Mouse (Mus musculus) heart, adult 2 months (tissue): ENCODE results near the gene 4930518I15Rik. TPM values are rescaled to one million over a fixed set of nuclear protein-coding genes. Genes with fewer than 3 reads are reported as not detected.

Experiments used
- DNase-seq, 2 experiments: peaks; one replicate each; pipeline ENCODE4 v3.0.0; 2021
- H3K27ac ChIP-seq: fragments of 200-600 bp; 2 replicates; pipeline ENCODE4 v1.8.1; 2022
- H3K27me3 ChIP-seq: fragments of 200-500 bp; 2 replicates; pipeline ENCODE4 v1.6.1; 2012; ENCODE audit warnings: mild to moderate bottlenecking, low read length, inconsistent platforms, mixed read lengths; ENCODE audit not compliant: control insufficient read depth, insufficient read depth
- H3K36me3 ChIP-seq: fragments of 200-500 bp; 2 replicates; pipeline ENCODE4 v1.6.1; 2012; ENCODE audit warnings: low read length, inconsistent platforms; ENCODE audit not compliant: control insufficient read depth, insufficient read depth
- H3K4me1 ChIP-seq: fragments of 200-500 bp; 2 replicates; pipeline ENCODE4 v1.6.1; 2011; ENCODE audit warnings: low read length; ENCODE audit not compliant: control insufficient read depth, insufficient read depth
- H3K4me3 ChIP-seq: fragments of 200-600 bp; 2 replicates; pipeline ENCODE4 v1.8.1; 2022
- H3K79me2 ChIP-seq: fragments of 200-500 bp; replicated peaks from 2 replicates; pipeline ENCODE4 v1.6.1; 2012; ENCODE audit warnings: mild to moderate bottlenecking, inconsistent platforms, low read length, moderate library complexity, mixed read lengths; ENCODE audit not compliant: control insufficient read depth, insufficient read depth
- H3K9ac ChIP-seq: fragments of 200-500 bp; 2 replicates; pipeline ENCODE4 v1.6.1; 2012; ENCODE audit warnings: low read depth, mild to moderate bottlenecking, control low read depth, inconsistent platforms, low read length, mixed read lengths
- CTCF ChIP-seq: fragments of 200-600 bp; IDR thresholded peaks from 2 replicates; pipeline ENCODE4 v1.8.1; 2022; ENCODE audit warnings: antibody characterized with exemption, mild to moderate bottlenecking, moderate library complexity
- EP300 ChIP-seq: fragments of 200-500 bp; IDR thresholded peaks from 2 replicates; pipeline ENCODE4 v1.6.1; 2011; ENCODE audit warnings: low read depth, low read length, control low read depth; ENCODE audit not compliant: insufficient read depth
- POLR2A ChIP-seq: fragments of 200-500 bp; IDR thresholded peaks from 2 replicates; pipeline ENCODE4 v1.6.1; 2011; ENCODE audit warnings: mild to moderate bottlenecking, low read depth, low read length, control low read depth; ENCODE audit not compliant: insufficient read depth
- WGBS: fragments of 180-500 bp; shearing (Covaris S2); methylation state at CpG from one replicate; pipeline ENCODE4 v1.1.7; 2018; 5-methylcytosine and 5-hydroxymethylcytosine counted together
- intact Hi-C: fragments of 180-260 bp; cut with DNase I; formaldehyde crosslinking; loops from one replicate; pipeline ENCODE4 v1.15.1; 2025
- polyA plus RNA-seq: library from polyadenylated mRNA; depleted of rRNA; stranded (reverse); fragments of >200 nt; gene quantifications from 2 replicates; pipeline ENCODE4 v1.2.3, GENCODE M21; 2012; rRNA removed
- total RNA-seq, 2 experiments: library from RNA; stranded (reverse); gene quantifications; 2 replicates each; pipeline ENCODE4 v1.2.3; 2021

The 4930518I15Rik gene
- total and polyA plus RNA-seq, 3 experiments = 0.55 to 0.84 (median 0.59) TPM

DNA sequence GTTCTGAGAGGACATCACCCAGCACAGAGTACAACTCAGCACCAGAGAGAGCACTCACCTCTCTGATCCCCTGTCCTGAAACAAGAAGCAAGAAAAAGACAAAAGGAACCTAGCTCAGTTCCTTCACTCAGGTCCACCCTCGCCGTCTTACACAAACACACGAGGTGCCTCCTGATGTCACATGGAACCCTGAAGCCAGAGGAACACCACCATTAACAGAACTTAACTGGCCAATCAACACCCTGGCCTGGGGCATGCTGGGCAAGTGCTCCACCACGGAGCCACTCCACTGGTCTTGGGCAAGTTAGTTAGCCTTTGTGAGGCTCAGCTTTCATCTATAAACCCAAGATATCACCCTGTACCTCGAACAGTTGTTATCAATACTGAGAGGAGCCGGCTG is 50.9 kb downstream of the 4930518I15Rik start:
- Histone ChIP-seq H3K27me3 (no peaks in the 10 kb centered on the region), H3K4me3 (no peak overlapping the region), H3K9ac (no peak overlapping the region), H3K4me1 (no peaks in the 10 kb centered on the region), H3K79me2 (no peaks in the 10 kb centered on the region), H3K27ac (no peak overlapping the region), H3K36me3 (no peaks in the 10 kb centered on the region)
- 70% methylated on average over 6 of the region's 6 CpGs for WGBS
- intact Hi-C loops = loop anchor here (5.0 kb wide), 1 partner anchor 225 kb away; no protein-coding TSS in a partner anchor
- no peak for DNase-seq
- TF ChIP-seq CTCF (no peak), EP300 (no peak), POLR2A (no peak)

Other genes starting within 250 kb of the 4930518I15Rik start
- 10 to 100 TPM; 31.3 to 32.5 TPM for gene Dlgap4, start 244.2 kb downstream of the 4930518I15Rik start, total RNA-seq
- gene Dlgap4, start 244.2 kb downstream of the 4930518I15Rik start, polyA plus RNA-seq = 61.0 and 61.5 TPM in 2 replicates
- gene Myl9, start 82.5 kb downstream of the 4930518I15Rik start, total RNA-seq = 100 to 1,000 TPM in 1 of 2 experiments, 10 to 100 TPM in 1; 86.6 to 107 TPM
- 176 and 204 TPM in 2 replicates for gene Myl9, start 82.5 kb downstream of the 4930518I15Rik start, polyA plus RNA-seq
- gene Tgif2, start 17.9 kb downstream of the 4930518I15Rik start, total RNA-seq = under 1 TPM; 0.63 to 0.66 TPM
- gene Tgif2, start 17.9 kb downstream of the 4930518I15Rik start, polyA plus RNA-seq = 0.76 and 1.2 TPM in 2 replicates
- gene Rab5if, start 5.2 kb upstream of the 4930518I15Rik start, total RNA-seq = 100 to 1,000 TPM; 104 to 116 TPM
- gene Rab5if, start 5.2 kb upstream of the 4930518I15Rik start, polyA plus RNA-seq = 64.4 and 119 TPM in 2 replicates
- not detected for gene Sla2, start 29.2 kb upstream of the 4930518I15Rik start, total RNA-seq
- 0.33 TPM in 1 of 2 replicates, not detected in the other for gene Sla2, start 29.2 kb upstream of the 4930518I15Rik start, polyA plus RNA-seq
- 10 to 100 TPM; 19.8 to 23.6 TPM for gene Ndrg3, start 134.1 kb upstream of the 4930518I15Rik start, total RNA-seq
- 21.5 and 33.5 TPM in 2 replicates for gene Ndrg3, start 134.1 kb upstream of the 4930518I15Rik start, polyA plus RNA-seq
- gene Dsn1, start 149.2 kb upstream of the 4930518I15Rik start, total RNA-seq = 1 to 10 TPM; 1.3 to 1.8 TPM
- 0.70 and 2.0 TPM in 2 replicates for gene Dsn1, start 149.2 kb upstream of the 4930518I15Rik start, polyA plus RNA-seq
- gene Soga1, start 221.3 kb upstream of the 4930518I15Rik start, total RNA-seq = 10 to 100 TPM; 10.0 to 11.7 TPM
- gene Soga1, start 221.3 kb upstream of the 4930518I15Rik start, polyA plus RNA-seq = 4.8 and 6.6 TPM in 2 replicates
- not detected for gene Tldc2, start 229.1 kb upstream of the 4930518I15Rik start, total RNA-seq
- not detected in 2 replicates for gene Tldc2, start 229.1 kb upstream of the 4930518I15Rik start, polyA plus RNA-seq